Mouse (Mus musculus) lung, embryonic 15.5 days (tissue): ENCODE data around the gene Gng8. TPM values are rescaled to one million over a fixed set of nuclear protein-coding genes. Genes with fewer than 3 reads are reported as not detected.

Experiments used
- ATAC-seq: fragments of 200-750 bp; cut with Nextera tagmentation; 2 replicates; pipeline ENCODE4 v1.8.0; 2017; ENCODE audit warnings: moderate number of reproducible peaks, borderline replicate concordance; ENCODE audit not compliant: low FRiP score, low TSS enrichment; ENCODE audit errors: extremely low read depth
- H3K27ac ChIP-seq: fragments of 300-500 bp; sonication (generic); 2 replicates; pipeline ENCODE4 v1.5.1; 2015; ENCODE audit warnings: moderate library complexity, mild to moderate bottlenecking, inconsistent platforms
- H3K27me3 ChIP-seq: fragments of 300-500 bp; sonication (generic); 2 replicates; pipeline ENCODE4 v1.6.1; 2015; ENCODE audit warnings: inconsistent platforms
- H3K36me3 ChIP-seq: fragments of 300-500 bp; sonication (generic); 2 replicates; pipeline ENCODE4 v1.6.1; 2015; ENCODE audit warnings: inconsistent platforms
- H3K4me1 ChIP-seq: fragments of 300-500 bp; sonication (generic); 2 replicates; pipeline ENCODE4 v1.6.1; 2015; ENCODE audit warnings: inconsistent platforms
- H3K4me2 ChIP-seq: fragments of 300-500 bp; sonication (generic); 2 replicates; pipeline ENCODE4 v1.6.1; 2015; ENCODE audit warnings: inconsistent platforms, mild to moderate bottlenecking, moderate library complexity
- H3K4me3 ChIP-seq: fragments of 300-500 bp; sonication (generic); 2 replicates; pipeline ENCODE4 v1.5.1; 2015; ENCODE audit warnings: mild to moderate bottlenecking, inconsistent platforms
- H3K9ac ChIP-seq: fragments of 300-500 bp; sonication (generic); 2 replicates; pipeline ENCODE4 v1.6.1; 2015; ENCODE audit warnings: inconsistent platforms
- H3K9me3 ChIP-seq: fragments of 300-500 bp; sonication (generic); 2 replicates; pipeline ENCODE4 v1.6.1; 2016; ENCODE audit warnings: inconsistent platforms
- WGBS: fragments of 180-500 bp; shearing (Covaris S2); methylation state at CpG from one replicate; pipeline ENCODE4 v1.1.7; 2015; 5-methylcytosine and 5-hydroxymethylcytosine counted together
- polyA plus RNA-seq: library from polyadenylated mRNA; unstranded; fragments of >200 nt; fragmentation: Nextera tagmentation; extraction: Ambion mirVana; gene quantifications from 2 replicates; pipeline ENCODE4 v1.2.1, GENCODE M21; 2015

Gng8 gene
- polyA plus RNA-seq, 1 experiment from 2014 or later = 12.0 TPM

DNA sequence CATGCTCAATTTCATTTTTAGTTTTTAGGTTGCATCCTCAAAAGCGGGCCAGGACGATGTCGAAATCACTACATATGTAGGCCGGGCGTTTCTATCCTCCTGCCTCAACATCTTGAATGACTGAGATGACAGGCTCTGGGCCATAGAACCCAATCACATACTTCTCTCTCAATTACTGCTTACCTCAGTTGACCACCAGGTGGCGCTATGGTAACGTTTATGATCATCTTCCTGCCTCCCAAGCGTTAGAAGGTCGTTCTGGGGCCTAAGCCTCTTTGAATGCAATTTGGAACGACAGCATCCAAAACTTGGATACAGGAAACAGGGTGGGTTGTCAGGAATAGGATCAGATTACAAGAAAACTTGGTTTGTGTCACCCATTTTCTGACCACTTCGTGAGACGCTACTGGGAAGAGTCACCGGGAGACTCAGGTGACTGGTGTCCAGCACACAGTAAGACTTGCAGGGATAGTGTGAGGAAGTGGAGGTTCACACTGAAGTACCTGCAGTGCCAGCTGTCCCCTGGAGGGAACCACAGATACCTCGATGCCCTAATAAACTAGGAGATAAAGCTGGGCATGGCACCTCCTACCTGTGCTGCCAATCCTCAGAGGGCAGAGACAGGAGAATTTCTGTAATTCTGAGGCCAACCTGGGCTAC lies 40.5 kb downstream of the Gng8 start:
- H3K27me3 ChIP-seq = no peaks in the 10 kb centered on the region
- no peak overlapping the region for H3K9ac ChIP-seq
- no peak overlapping the region for H3K4me3 ChIP-seq
- H3K36me3 ChIP-seq = no peaks in the 10 kb centered on the region
- peaks cover 8% of the 10 kb centered on the region for H3K4me1 ChIP-seq
- peak; percentile 55; the same call in 1 of the 2 replicates for ATAC-seq
- WGBS = 15% methylated on average over 14 of the region's 14 CpGs
- no peak overlapping the region for H3K4me2 ChIP-seq
- no peaks in the 10 kb centered on the region for H3K9me3 ChIP-seq
- no peak overlapping the region for H3K27ac ChIP-seq

GRCm38 (mm10) chr7:16932704-16933577 lies 41.4 kb downstream of the Gng8 start:
- H3K4me2 ChIP-seq = no peak overlapping the region
- H3K9ac ChIP-seq = no peak overlapping the region
- no peaks in the 10 kb centered on the region for H3K27me3 ChIP-seq
- WGBS = 31% methylated on average over 14 of the region's 14 CpGs
- H3K36me3 ChIP-seq = no peaks in the 10 kb centered on the region
- no peak overlapping the region for H3K27ac ChIP-seq
- H3K4me3 ChIP-seq = no peak overlapping the region
- no peaks in the 10 kb centered on the region for H3K9me3 ChIP-seq
- ATAC-seq = no peak
- H3K4me1 ChIP-seq = peaks cover 8% of the 10 kb centered on the region

DNA sequence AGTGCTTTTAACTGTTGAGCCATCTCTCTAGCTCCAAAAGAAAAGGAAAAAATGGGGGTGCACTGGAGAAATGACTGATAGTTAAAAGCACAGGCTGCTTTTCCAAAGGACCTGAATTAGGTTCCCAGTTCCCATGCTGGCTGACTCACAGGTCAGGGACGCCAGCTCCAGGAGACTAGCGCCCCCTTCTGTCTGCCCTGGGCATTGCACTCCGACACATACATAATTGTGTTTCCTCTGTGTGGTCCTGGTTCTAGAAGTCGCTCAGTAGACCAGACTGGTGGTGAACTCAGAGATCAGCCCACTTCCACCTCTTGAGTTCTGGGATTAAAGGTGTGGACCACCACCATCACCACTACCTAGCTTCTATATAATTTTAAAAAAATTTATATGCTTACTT lies 45.7 kb downstream of the Gng8 start:
- no peak overlapping the region for H3K4me2 ChIP-seq
- WGBS = 51% methylated on average over 4 of the region's 4 CpGs
- no peaks in the 10 kb centered on the region for H3K9me3 ChIP-seq
- H3K36me3 ChIP-seq = no peaks in the 10 kb centered on the region
- H3K4me1 ChIP-seq = peaks cover 16% of the 10 kb centered on the region
- no peaks in the 10 kb centered on the region for H3K27me3 ChIP-seq
- H3K27ac ChIP-seq = no peak overlapping the region
- H3K4me3 ChIP-seq = no peak overlapping the region
- no peak overlapping the region for H3K9ac ChIP-seq
- no peak for ATAC-seq

- H3K4me2 ChIP-seq = no peak overlapping the region
- no peak overlapping the region for H3K27ac ChIP-seq
- no peaks in the 10 kb centered on the region for H3K36me3 ChIP-seq
- no peak for ATAC-seq
- H3K4me3 ChIP-seq = no peak overlapping the region
- no peaks in the 10 kb centered on the region for H3K27me3 ChIP-seq
- no peak overlapping the region for H3K9ac ChIP-seq
- no peaks in the 10 kb centered on the region for H3K9me3 ChIP-seq
- 67% methylated on average over 17 of the region's 17 CpGs for WGBS
- H3K4me1 ChIP-seq = peaks cover 10% of the 10 kb centered on the region
Measured at GRCm38 (mm10) chr7:16938117-16938791, 46.7 kb downstream of the Gng8 start.

DNA sequence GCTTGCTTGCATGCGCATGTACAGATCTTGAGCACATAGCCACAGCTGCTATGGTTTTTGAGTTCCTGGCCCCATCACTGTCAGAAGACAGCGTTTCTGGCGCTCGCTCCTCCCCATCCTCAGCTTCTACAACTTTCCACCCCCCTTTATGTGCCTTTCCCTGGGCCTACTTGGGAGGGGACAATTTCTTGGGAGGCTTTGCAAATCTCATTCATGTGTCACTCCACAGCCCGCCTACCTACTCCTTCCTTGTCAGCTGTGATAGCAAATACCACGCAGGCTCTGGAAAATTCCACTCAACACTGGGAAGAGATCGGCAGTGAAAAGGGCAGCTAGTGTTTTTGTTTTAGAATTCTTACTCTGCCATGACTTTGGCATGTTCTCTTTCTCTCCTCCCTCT lies 48.7 kb downstream of the Gng8 start:
- 20% methylated on average over 7 of the region's 7 CpGs for WGBS
- peaks cover 23% of the 10 kb centered on the region for H3K4me1 ChIP-seq
- ATAC-seq = no peak
- peak overlapping the region; percentile 46; the same call in 1 of the 2 replicates for H3K27ac ChIP-seq
- no peak overlapping the region for H3K4me2 ChIP-seq
- peaks cover 8% of the 10 kb centered on the region for H3K27me3 ChIP-seq
- no peak overlapping the region for H3K9ac ChIP-seq
- H3K36me3 ChIP-seq = no peaks in the 10 kb centered on the region
- no peaks in the 10 kb centered on the region for H3K9me3 ChIP-seq
- no peak overlapping the region for H3K4me3 ChIP-seq

DNA sequence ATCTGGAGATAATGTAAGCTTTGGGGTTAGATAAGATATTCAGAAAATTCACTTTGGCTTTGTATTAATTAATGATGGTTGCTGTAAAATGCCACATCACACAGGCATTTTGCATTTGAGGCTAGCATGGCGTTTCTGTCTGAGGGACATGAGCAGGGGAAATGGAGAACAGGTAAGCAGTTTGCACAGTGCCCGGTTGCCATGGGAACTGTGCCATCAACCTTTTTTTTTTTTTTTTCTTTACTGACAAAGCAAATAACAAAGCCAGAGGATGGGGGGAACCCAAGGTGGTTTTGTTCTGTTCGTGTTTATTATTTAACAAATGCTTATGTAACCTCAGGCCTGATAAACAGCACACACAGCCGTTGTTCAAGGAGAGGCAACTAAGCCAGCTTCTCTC lies 51.3 kb downstream of the Gng8 start:
- Histone ChIP-seq H3K4me3 (no peak overlapping the region), H3K27ac (no peak overlapping the region), H3K9ac (no peak overlapping the region), H3K27me3 (peaks cover 30% of the 10 kb centered on the region), H3K36me3 (no peaks in the 10 kb centered on the region), H3K4me1 (peaks cover 48% of the 10 kb centered on the region), H3K4me2 (no peak overlapping the region), H3K9me3 (no peaks in the 10 kb centered on the region)
- no peak for ATAC-seq
- 45% methylated on average over 4 of the region's 4 CpGs for WGBS

DNA sequence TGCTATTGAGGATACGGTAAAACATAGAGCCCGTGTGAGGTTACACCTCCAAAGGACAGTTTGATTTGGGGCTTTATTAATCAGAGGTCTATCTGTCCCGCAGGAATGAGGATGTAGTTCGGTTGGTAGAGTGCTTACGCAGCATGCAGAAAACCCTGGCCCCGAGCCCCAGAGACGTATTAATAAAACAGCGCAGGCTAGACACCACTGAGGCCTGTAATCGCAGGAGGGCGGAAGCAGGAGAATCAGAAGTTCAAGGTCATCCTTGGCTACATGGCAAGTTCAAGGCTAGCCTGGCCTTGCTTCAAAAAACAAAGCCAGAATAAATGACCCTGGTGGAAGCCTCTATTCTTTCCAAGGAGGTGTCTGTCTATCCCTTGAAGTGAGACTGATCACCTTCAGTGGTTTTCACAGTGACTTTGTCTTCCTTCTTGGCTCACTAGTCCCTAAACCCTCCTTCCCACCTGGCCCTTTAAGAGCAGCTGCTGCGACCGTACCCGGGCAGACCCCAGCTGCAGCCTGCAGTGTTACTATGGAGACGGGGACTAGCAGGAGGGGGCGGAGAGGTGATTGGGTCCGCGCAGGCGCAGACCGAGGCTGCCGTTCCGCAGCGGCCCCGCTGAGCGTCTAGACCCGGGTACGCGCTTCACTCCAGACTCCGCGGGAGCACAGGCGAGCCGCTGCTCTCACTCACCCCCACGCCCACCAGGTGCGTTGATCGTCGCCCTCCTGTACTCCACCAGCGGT lies 52.6 kb downstream of the Gng8 start, which contains the start of gene Pnmal2:
Gene Pnmal2 (plus strand): TSS at position 622 of the 747 bp plus-strand sequence.
- ATAC-seq = peak; percentile 78
- H3K9ac ChIP-seq = peak within 1 kb of the TSS; percentile 55
- H3K4me3 ChIP-seq = peak within 1 kb of the TSS; percentile 51
- peaks cover 58% of the 10 kb centered on the region for H3K4me1 ChIP-seq
- no peak within 1 kb of the TSS for H3K27ac ChIP-seq
- no peaks in the 10 kb centered on the region for H3K36me3 ChIP-seq
- H3K9me3 ChIP-seq = no peaks in the 10 kb centered on the region
- H3K4me2 ChIP-seq = peak within 1 kb of the TSS; percentile 84
- peaks cover 43% of the 10 kb centered on the region for H3K27me3 ChIP-seq
- WGBS = 13% methylated on average over 36 of the region's 36 CpGs

GRCm38 (mm10) chr7:16944808-16945315 lies 53.3 kb downstream of the Gng8 start:
- Histone ChIP-seq H3K27me3 (peaks cover 50% of the 10 kb centered on the region), H3K27ac (no peak overlapping the region), H3K36me3 (no peaks in the 10 kb centered on the region), H3K4me3 (peak overlapping the region; percentile 51), H3K9ac (peak overlapping the region; percentile 55), H3K4me1 (peaks cover 62% of the 10 kb centered on the region), H3K4me2 (peak overlapping the region; percentile 84), H3K9me3 (no peaks in the 10 kb centered on the region)
- 2% methylated on average over 22 of the region's 22 CpGs for WGBS
- peak; percentile 12 for ATAC-seq

Other genes starting within 250 kb of the Gng8 start
- gene Ceacam15, start 216.1 kb upstream of the Gng8 start, polyA plus RNA-seq = not detected in 2 replicates
- not detected in 2 replicates for gene Ceacam9, start 169.9 kb upstream of the Gng8 start, polyA plus RNA-seq
- gene Ap2s1, start 153.4 kb upstream of the Gng8 start, polyA plus RNA-seq = 280 and 291 TPM in 2 replicates
- gene Slc1a5, start 110.4 kb upstream of the Gng8 start, polyA plus RNA-seq = 53.7 and 54.5 TPM in 2 replicates
- gene Strn4, start 75.9 kb upstream of the Gng8 start, polyA plus RNA-seq = 102 TPM in 2 replicates
- gene Fkrp, start 75.1 kb upstream of the Gng8 start, polyA plus RNA-seq = 28.9 and 30.6 TPM in 2 replicates
- gene Prkd2, start 48.9 kb upstream of the Gng8 start, polyA plus RNA-seq = 18.9 and 19.7 TPM in 2 replicates
- gene Dact3, start 16.5 kb upstream of the Gng8 start, polyA plus RNA-seq = 3.5 and 3.7 TPM in 2 replicates
- gene Ptgir, start 14.7 kb downstream of the Gng8 start, polyA plus RNA-seq = 2.0 and 2.4 TPM in 2 replicates
- 101 and 104 TPM in 2 replicates for gene Calm3, start 32.3 kb downstream of the Gng8 start, polyA plus RNA-seq
- gene Pnmal2, start 52.9 kb downstream of the Gng8 start, polyA plus RNA-seq = 6.2 and 6.6 TPM in 2 replicates
- gene Pnmal1, start 67.9 kb downstream of the Gng8 start, polyA plus RNA-seq = 0.11 and 0.36 TPM in 2 replicates
- gene Gm42372, start 91.3 kb downstream of the Gng8 start, polyA plus RNA-seq = 0.16 and 0.17 TPM in 2 replicates
- 34.9 and 35.9 TPM in 2 replicates for gene Ccdc8, start 100.9 kb downstream of the Gng8 start, polyA plus RNA-seq
- gene Ppp5c, start 136.1 kb downstream of the Gng8 start, polyA plus RNA-seq = 107 and 110 TPM in 2 replicates
- gene Hif3a, start 170.6 kb downstream of the Gng8 start, polyA plus RNA-seq = 37.6 and 41.5 TPM in 2 replicates
- 0.10 and 0.19 TPM in 2 replicates for gene Psg16, start 182.3 kb downstream of the Gng8 start, polyA plus RNA-seq